Mouse (Mus musculus) hindbrain, postnatal 0 days (tissue): ENCODE results near the gene Tmem270. TPM values are rescaled to one million over a fixed set of nuclear protein-coding genes. Genes with fewer than 3 reads are reported as not detected.
A peak's percentile ranks its signal among the peaks of the same experiment; 100 is the strongest.
"Not testable (repeated sequence)": the region's sequence is repeated elsewhere in the genome, so short reads cannot be mapped to it uniquely, and the experiment has no call there.

Experiments
- ATAC-seq: fragments of 200-750 bp; cut with Nextera tagmentation; 2 replicates; pipeline ENCODE4 v1.8.0; 2017; ENCODE audit warnings: mild to moderate bottlenecking, moderate TSS enrichment, moderate library complexity
- DNase-seq: peaks from one replicate; pipeline ENCODE4 v3.0.0-alpha.2; 2015; ENCODE audit warnings: low spot score
- H3K27ac ChIP-seq: fragments of 300-500 bp; sonication (generic); 2 replicates; pipeline ENCODE4 v1.5.1; 2014; ENCODE audit warnings: mild to moderate bottlenecking
- H3K27me3 ChIP-seq: fragments of 300-500 bp; sonication (generic); 2 replicates; pipeline ENCODE4 v1.6.1; 2014; ENCODE audit warnings: low read length, mixed read lengths; ENCODE audit not compliant: insufficient read depth
- H3K36me3 ChIP-seq: fragments of 300-500 bp; sonication (generic); 2 replicates; pipeline ENCODE4 v1.6.1; 2014; ENCODE audit warnings: low read length, mixed read lengths; ENCODE audit not compliant: insufficient read depth
- H3K4me1 ChIP-seq: fragments of 300-500 bp; sonication (generic); 2 replicates; pipeline ENCODE4 v1.6.1; 2014; ENCODE audit warnings: antibody characterized with exemption, low read length, mixed read lengths; ENCODE audit not compliant: insufficient read depth
- H3K4me2 ChIP-seq: fragments of 300-500 bp; sonication (generic); 2 replicates; pipeline ENCODE4 v1.6.1; 2014; ENCODE audit warnings: low read depth, mild to moderate bottlenecking, low read length, moderate library complexity, mixed read lengths
- H3K4me3 ChIP-seq: fragments of 300-500 bp; sonication (generic); 2 replicates; pipeline ENCODE4 v1.5.1; 2014; ENCODE audit warnings: low read length
- H3K9ac ChIP-seq: fragments of 300-500 bp; sonication (generic); replicated peaks from 2 replicates; pipeline ENCODE4 v1.6.1; 2014; ENCODE audit warnings: mild to moderate bottlenecking, low read length, moderate library complexity, mixed read lengths
- H3K9me3 ChIP-seq: fragments of 300-500 bp; sonication (generic); 2 replicates; pipeline ENCODE4 v1.6.1; 2016; ENCODE audit warnings: low read length, mixed read lengths
- CTCF ChIP-seq: IDR thresholded peaks from 2 replicates; pipeline ENCODE4 v1.5.1; 2016; ENCODE audit warnings: antibody characterized with exemption, control low read depth, low read depth
- WGBS: fragments of 180-500 bp; shearing (Covaris S2); extraction: QIAGEN DNeasy Blood & Tissue Kit; methylation state at CpG from one replicate; pipeline ENCODE4 v1.1.7; 2014; 5-methylcytosine and 5-hydroxymethylcytosine counted together
- polyA plus RNA-seq: library from polyadenylated mRNA; unstranded; fragments of >200 nt; fragmentation: Nextera tagmentation; extraction: Ambion mirVana; gene quantifications from 2 replicates; pipeline ENCODE4 v1.2.1, GENCODE M21; 2015
- total RNA-seq: library from RNA; depleted of rRNA; stranded (reverse); fragments of >200 nt; gene quantifications from 2 replicates; pipeline ENCODE4 v1.2.3, GENCODE M21; 2014

Gene Tmem270
- total and polyA plus RNA-seq, 2 experiments from 2014 or later: not detected

DNA sequence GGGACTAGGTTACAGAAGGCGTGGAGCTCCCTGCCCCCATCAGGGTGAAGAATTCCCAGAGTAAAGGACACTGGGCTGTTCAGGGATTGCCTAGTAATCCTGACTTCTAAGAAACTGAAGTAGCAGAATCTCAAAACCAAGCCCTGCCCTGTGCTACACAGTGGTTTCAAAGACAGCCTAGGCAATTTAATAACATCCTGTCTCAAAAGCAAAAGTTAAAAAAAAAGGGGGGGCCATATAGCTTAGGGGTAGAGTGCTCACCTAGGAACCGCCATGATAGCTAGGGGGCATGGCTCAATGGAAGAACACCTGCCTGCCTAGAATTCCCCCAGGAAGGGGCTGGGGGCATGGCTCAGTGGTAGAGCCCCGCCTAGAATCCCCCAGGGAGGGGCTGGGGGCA lies 32.5 kb upstream of the Tmem270 start:
- Histone ChIP-seq H3K4me3 (no peak overlapping the region), H3K27me3 (no peaks in the 10 kb centered on the region), H3K4me1 (no peaks in the 10 kb centered on the region), H3K9ac (no peak overlapping the region), H3K27ac (no peak overlapping the region), H3K9me3 (no peaks in the 10 kb centered on the region), H3K36me3 (no peaks in the 10 kb centered on the region), H3K4me2 (no peak overlapping the region)
- no peak for TF ChIP-seq CTCF
- WGBS: 65% methylated on average over 3 of the region's 3 CpGs
- DNase-seq: no peak
- ATAC-seq: no peak

GRCm38 (mm10) chr5:134936626-134937185 lies 30.2 kb upstream of the Tmem270 start:
- ATAC-seq: no peak
- TF ChIP-seq CTCF: no peak
- H3K27ac ChIP-seq: no peak overlapping the region
- WGBS: 90% methylated on average over 6 of the region's 6 CpGs
- no peak overlapping the region for H3K9ac ChIP-seq
- H3K4me1 ChIP-seq: 0 out of 2 replicates have a peak, but pooled peaks cover 3% of the 10 kb centered on the region
- H3K36me3 ChIP-seq: no peaks in the 10 kb centered on the region
- no peaks in the 10 kb centered on the region for H3K9me3 ChIP-seq
- no peaks in the 10 kb centered on the region for H3K27me3 ChIP-seq
- no peak overlapping the region for H3K4me3 ChIP-seq
- no peak overlapping the region for H3K4me2 ChIP-seq
- no peak for DNase-seq

DNA sequence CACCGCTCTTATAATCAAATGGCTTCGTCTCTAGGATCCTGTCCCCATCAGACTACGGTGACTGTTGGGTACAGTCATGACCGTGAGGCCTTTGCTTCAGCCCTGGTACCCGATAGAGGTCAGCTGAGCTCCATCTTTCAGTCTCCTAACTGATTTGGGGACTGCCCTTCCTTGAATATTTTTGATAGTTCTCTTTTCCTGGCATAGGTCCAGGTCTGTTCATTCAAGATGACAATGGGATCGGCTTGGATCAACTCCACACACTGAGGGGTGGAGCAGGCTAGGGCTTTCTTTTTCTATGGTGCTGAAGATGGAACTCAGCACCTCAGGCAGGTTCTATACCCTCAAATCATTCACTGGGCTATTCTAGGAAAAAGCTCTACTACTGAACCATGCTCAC lies 29.5 kb upstream of the Tmem270 start:
- Histone ChIP-seq H3K27me3 (no peaks in the 10 kb centered on the region), H3K9me3 (no peaks in the 10 kb centered on the region), H3K36me3 (no peaks in the 10 kb centered on the region), H3K9ac (no peak overlapping the region), H3K4me2 (no peak overlapping the region), H3K27ac (no peak overlapping the region), H3K4me1 (0 out of 2 replicates have a peak, but pooled peaks cover 3% of the 10 kb centered on the region), H3K4me3 (no peak overlapping the region)
- TF ChIP-seq CTCF: no peak
- DNase-seq (no peak), ATAC-seq (no peak)
- 87% methylated on average over 6 of the region's 6 CpGs for WGBS

DNA sequence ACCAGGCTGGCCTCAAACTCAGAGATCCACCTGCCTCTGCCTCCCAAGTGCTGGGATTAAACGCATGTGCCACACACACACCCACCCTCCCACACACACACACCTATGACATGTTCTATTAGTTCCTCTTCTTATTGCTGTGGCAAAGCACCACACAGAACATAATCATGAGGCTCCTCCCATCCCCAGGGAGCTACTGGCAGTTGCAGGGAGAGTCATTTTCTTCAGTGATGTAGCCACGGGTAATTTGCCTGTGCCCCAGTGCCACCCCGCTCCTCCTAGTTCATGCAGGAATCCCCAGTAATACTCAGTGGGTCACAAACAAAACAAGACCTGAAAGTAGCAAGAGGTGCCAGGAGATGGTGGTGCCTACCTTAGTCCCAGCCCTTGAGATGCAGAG lies 28.1 kb upstream of the Tmem270 start:
- H3K4me3 ChIP-seq: no peak overlapping the region
- 0 out of 2 replicates have a peak, but pooled peaks cover 3% of the 10 kb centered on the region for H3K4me1 ChIP-seq
- no peak overlapping the region for H3K4me2 ChIP-seq
- no peaks in the 10 kb centered on the region for H3K36me3 ChIP-seq
- no peaks in the 10 kb centered on the region for H3K27me3 ChIP-seq
- no peak for DNase-seq
- no peak overlapping the region for H3K27ac ChIP-seq
- no peaks in the 10 kb centered on the region for H3K9me3 ChIP-seq
- no peak overlapping the region for H3K9ac ChIP-seq
- 95% methylated on average over 3 of the region's 3 CpGs for WGBS
- no peak for ATAC-seq
- TF ChIP-seq CTCF: no peak

GRCm38 (mm10) chr5:134933686-134934085 lies 27.2 kb upstream of the Tmem270 start:
- H3K9me3 ChIP-seq, H3K4me1 ChIP-seq, H3K9ac ChIP-seq, H3K4me2 ChIP-seq, H3K4me3 ChIP-seq, DNase-seq, ATAC-seq, H3K27me3 ChIP-seq, H3K27ac ChIP-seq, H3K36me3 ChIP-seq: not testable (repeated sequence)
- 91% methylated on average over 5 of the region's 5 CpGs for WGBS

GRCm38 (mm10) chr5:134933281-134933680 lies 26.7 kb upstream of the Tmem270 start:
- H3K27ac ChIP-seq: no peak overlapping the region
- no peak for ATAC-seq
- TF ChIP-seq CTCF: no peak
- 96% methylated on average over 8 of the region's 8 CpGs for WGBS
- H3K4me3 ChIP-seq: no peak overlapping the region
- DNase-seq: no peak
- no peaks in the 10 kb centered on the region for H3K9me3 ChIP-seq
- no peak overlapping the region for H3K9ac ChIP-seq
- H3K4me2 ChIP-seq: no peak overlapping the region
- H3K36me3 ChIP-seq: no peaks in the 10 kb centered on the region
- H3K27me3 ChIP-seq: no peaks in the 10 kb centered on the region
- H3K4me1 ChIP-seq: 0 out of 2 replicates have a peak, but pooled peaks cover 3% of the 10 kb centered on the region

- H3K9ac ChIP-seq: peak overlapping the region; percentile 68
- no peaks in the 10 kb centered on the region for H3K9me3 ChIP-seq
- peak; percentile 78 for DNase-seq
- no peaks in the 10 kb centered on the region for H3K36me3 ChIP-seq
- H3K27ac ChIP-seq: no peak overlapping the region
- H3K4me3 ChIP-seq: peak overlapping the region; percentile 74
- 46% methylated on average over 9 of the region's 9 CpGs for WGBS
- peak overlapping the region; percentile 100 for H3K4me2 ChIP-seq
- peak; percentile 54 for TF ChIP-seq CTCF
- H3K4me1 ChIP-seq: 0 out of 2 replicates have a peak, but pooled peaks cover 3% of the 10 kb centered on the region
- no peaks in the 10 kb centered on the region for H3K27me3 ChIP-seq
- ATAC-seq: peak; percentile 48
These were observed 26.4 kb upstream of the Tmem270 start for GRCm38 (mm10) chr5:134932903-134933276.
